Comparison of ENCODE assay signal across 9 mouse cellular contexts in genomic region chr13:101692239-101692784, GRCm38 (mm10).
DNase-seq lines count a peak whose midpoint lies in the region; ATAC-seq lines count a peak whose summit lies in the region.
"Had no signal": no experiment of that assay in that cellular context is flagged by ENCODE, and none has a peak within 500 bp of the region (broad histone marks: within the 10 kb centered on the region; RNA-seq: fewer than 3 reads in every experiment).

No protein-coding gene starts in this region.

- 24% methylated on average over 17 of the region's 17 CpGs for WGBS in heart, embryonic 13.5 days

- H3K4me1 ChIP-seq in megakaryocyte, embryonic 14.5 days: peaks cover 70% of the 10 kb centered on the region
- H3K4me1 ChIP-seq in heart, embryonic 13.5 days: peaks cover 55% of the 10 kb centered on the region

- no peak for ATAC-seq in megakaryocyte, adult 5-6 weeks (ENCODE audit: poor library complexity, severe bottlenecking)
- ATAC-seq in heart, embryonic 13.5 days (ENCODE audit: extremely low read depth, insufficient number of reproducible peaks, low FRiP score, low TSS enrichment): no peak
- ATAC-seq in CD4-positive, CD25-positive, alpha-beta regulatory T cell, adult 4 months: no peak
- ATAC-seq: Patski had no signal

- peaks cover 45% of the 10 kb centered on the region for H3K36me3 ChIP-seq in megakaryocyte, embryonic 14.5 days (replicated peaks; ENCODE audit: low read length)
- peaks cover 19% of the 10 kb centered on the region for H3K36me3 ChIP-seq in heart, embryonic 13.5 days

- peak overlapping the region; percentile 81 for H3K4me2 ChIP-seq in heart, embryonic 13.5 days

- peak overlapping the region; percentile 94 for H3K4me3 ChIP-seq in megakaryocyte, embryonic 14.5 days (replicated peaks)
- peak overlapping the region; percentile 68 for H3K4me3 ChIP-seq in heart, embryonic 13.5 days

- H3K9me3 ChIP-seq in megakaryocyte, embryonic 14.5 days: no peaks in the 10 kb centered on the region
- no peaks in the 10 kb centered on the region for H3K9me3 ChIP-seq in heart, embryonic 13.5 days

- no peaks in the 10 kb centered on the region for H3K27me3 ChIP-seq in megakaryocyte, embryonic 14.5 days (replicated peaks)
- H3K27me3 ChIP-seq in heart, embryonic 13.5 days (replicated peaks): no peaks in the 10 kb centered on the region
- H3K27me3 ChIP-seq: Patski had no signal

- peak overlapping the region; percentile 76 for H3K9ac ChIP-seq in heart, embryonic 13.5 days

- H3K27ac ChIP-seq in heart, embryonic 13.5 days (replicated peaks): peak overlapping the region; percentile 78

- DNase-seq in embryo, embryonic 10.5 days (ENCODE audit: low spot score): peak; percentile 37
- peak; percentile 53 for DNase-seq in kidney, postnatal 14 days
- peak; percentile 79 for DNase-seq in liver
- DNase-seq in retina, adult 2 months (ENCODE audit: low read depth, low spot score): peak; percentile 53
